Mouse (Mus musculus): ENCODE measurements around the gene St8sia1.

- no peak for TF ChIP-seq TAL1 (IDR thresholded peaks at IDR 0.05; ENCODE audit: low read length)
- no peak for TF ChIP-seq GATA1 (IDR thresholded peaks at IDR 0.05; ENCODE audit: low read length)
Measured at GRCm38 (mm10) chr6:142863881-142864280, 100.4 kb downstream of the St8sia1 start.
